Mouse (Mus musculus) gastrocnemius, adult 2 months (tissue): ENCODE data around the gene Barhl1. TPM values are rescaled to one million over a fixed set of nuclear protein-coding genes. Genes with fewer than 3 reads are reported as not detected.
A peak's percentile ranks its signal among the peaks of the same experiment; 100 is the strongest.

Experiments used
- DNase-seq: peaks from one replicate; pipeline ENCODE4 v3.0.0; 2022
- H3K27ac ChIP-seq: fragments of 200-600 bp; 2 replicates; pipeline ENCODE4 v1.8.1; 2022; ENCODE audit warnings: mild to moderate bottlenecking
- H3K4me3 ChIP-seq: fragments of 200-600 bp; 2 replicates; pipeline ENCODE4 v1.8.1; 2022; ENCODE audit warnings: mild to moderate bottlenecking, moderate library complexity
- CTCF ChIP-seq: fragments of 200-600 bp; IDR thresholded peaks from 2 replicates; pipeline ENCODE4 v1.8.1; 2022; ENCODE audit warnings: antibody characterized with exemption, mild to moderate bottlenecking, moderate library complexity
- intact Hi-C: fragments of 180-260 bp; cut with DNase I; formaldehyde crosslinking; loops from one replicate; pipeline ENCODE4 v1.15.1; 2025
- total RNA-seq, 2 experiments: library from RNA; stranded (reverse); gene quantifications; 2 replicates each; pipeline ENCODE4 v1.2.3; 2021

Gene Barhl1
- total RNA-seq, 2 experiments from 2014 or later, result not detected

- intact Hi-C loops, result no loop called here
- Histone ChIP-seq H3K4me3 (no peak overlapping the region), H3K27ac (no peak overlapping the region)
- DNase-seq, result peak; percentile 44
- no peak for TF ChIP-seq CTCF
Observed at GRCm38 (mm10) chr2:28882826-28883485, 33.5 kb downstream of the Barhl1 start.

GRCm38 (mm10) chr2:28882047-28882446, 34.4 kb downstream of the Barhl1 start:
- Histone ChIP-seq H3K27ac (no peak overlapping the region), H3K4me3 (no peak overlapping the region)
- TF ChIP-seq CTCF, result no peak
- DNase-seq, result no peak
- intact Hi-C loops, result no loop called here

GRCm38 (mm10) chr2:28881275-28881674, 35.2 kb downstream of the Barhl1 start:
- Histone ChIP-seq H3K27ac (no peak overlapping the region), H3K4me3 (no peak overlapping the region)
- no peak for DNase-seq
- intact Hi-C loops, result no loop called here
- TF ChIP-seq CTCF, result no peak

GRCm38 (mm10) chr2:28875554-28875953, 40.9 kb downstream of the Barhl1 start:
- DNase-seq, result no peak
- intact Hi-C loops, result no loop called here
- Histone ChIP-seq H3K4me3 (no peak overlapping the region), H3K27ac (no peak overlapping the region)
- no peak for TF ChIP-seq CTCF

GRCm38 (mm10) chr2:28867495-28867894, 49.0 kb downstream of the Barhl1 start:
- H3K4me3 ChIP-seq, result no peak overlapping the region
- no peak for TF ChIP-seq CTCF
- intact Hi-C loops, result no loop called here
- no peak for DNase-seq
- H3K27ac ChIP-seq, result no peak overlapping the region

GRCm38 (mm10) chr2:28863857-28864256, 52.6 kb downstream of the Barhl1 start:
- intact Hi-C loops, result no loop called here

GRCm38 (mm10) chr2:28860678-28861423, 55.6 kb downstream of the Barhl1 start:
- TF ChIP-seq CTCF, result no peak
- Histone ChIP-seq H3K4me3 (no peak overlapping the region), H3K27ac (no peak overlapping the region)
- intact Hi-C loops, result no loop called here
- no peak for DNase-seq

More at GRCm38 (mm10) chr2:28863857-28864256, 52.6 kb downstream of the Barhl1 start:
- 0 out of 2 replicates have a peak, but pooled peaks have one; percentile 3 for TF ChIP-seq CTCF
- no peak overlapping the region for H3K27ac ChIP-seq
- DNase-seq, result no peak
- H3K4me3 ChIP-seq, result no peak overlapping the region

- no peak for TF ChIP-seq CTCF
- intact Hi-C loops, result no loop called here
- Histone ChIP-seq H3K4me3 (no peak overlapping the region), H3K27ac (no peak overlapping the region)
- no peak for DNase-seq
Observed at GRCm38 (mm10) chr2:28859303-28859702, 57.2 kb downstream of the Barhl1 start.

Other genes starting within 250 kb of the Barhl1 start
- not detected for gene Spaca9, start 216.9 kb downstream of the Barhl1 start, total RNA-seq
- gene Ak8, start 216.5 kb downstream of the Barhl1 start, total RNA-seq, result not detected
- 10 to 100 TPM; 13.4 to 13.5 TPM for gene Gtf3c4, start 76.3 kb downstream of the Barhl1 start, total RNA-seq
- 1 to 10 TPM; 4.8 to 5.0 TPM for gene Ddx31, start 76.3 kb downstream of the Barhl1 start, total RNA-seq
- gene Cfap77, start 138.4 kb upstream of the Barhl1 start, total RNA-seq, result not detected
- 1 to 10 TPM; 4.4 to 6.0 TPM for gene Ttf1, start 143.6 kb upstream of the Barhl1 start, total RNA-seq
- gene Setx, start 207.5 kb upstream of the Barhl1 start, total RNA-seq, result 10 to 100 TPM; 25.0 to 32.9 TPM